Mouse (Mus musculus): Measurements from ENCODE around the gene Sema3g. TPM values are rescaled to one million over a fixed set of nuclear protein-coding genes. Genes with fewer than 3 reads are reported as not detected.

Gene Sema3g
- polyA plus RNA-seq, 1 experiment, result not detected

GRCm38 (mm10) chr14:31251084-31251604, 33.5 kb downstream of the Sema3g start, which contains the start of the genes Phf7 and Bap1:
Gene Phf7, minus strand, starts transcription at chr14:31251317.
Gene Bap1, plus strand, starts transcription at chr14:31251450.
- no peaks in the 10 kb centered on the region for H3K27me3 ChIP-seq (ENCODE audit: control insufficient read depth)
- TF ChIP-seq TAL1 (IDR thresholded peaks at IDR 0.05; ENCODE audit: low read length), result no peak
- no peak for TF ChIP-seq GATA1 (IDR thresholded peaks at IDR 0.05; ENCODE audit: low read length)
- H3K4me3 ChIP-seq (replicated peaks), result peak within 1 kb of the TSS; percentile 79
- no peaks in the 10 kb centered on the region for H3K9me3 ChIP-seq (ENCODE audit: control insufficient read depth, low read length)
- H3K4me1 ChIP-seq (ENCODE audit: control insufficient read depth), result peaks cover 39% of the 10 kb centered on the region
- peaks cover 44% of the 10 kb centered on the region for H3K36me3 ChIP-seq (ENCODE audit: control insufficient read depth)

DNA sequence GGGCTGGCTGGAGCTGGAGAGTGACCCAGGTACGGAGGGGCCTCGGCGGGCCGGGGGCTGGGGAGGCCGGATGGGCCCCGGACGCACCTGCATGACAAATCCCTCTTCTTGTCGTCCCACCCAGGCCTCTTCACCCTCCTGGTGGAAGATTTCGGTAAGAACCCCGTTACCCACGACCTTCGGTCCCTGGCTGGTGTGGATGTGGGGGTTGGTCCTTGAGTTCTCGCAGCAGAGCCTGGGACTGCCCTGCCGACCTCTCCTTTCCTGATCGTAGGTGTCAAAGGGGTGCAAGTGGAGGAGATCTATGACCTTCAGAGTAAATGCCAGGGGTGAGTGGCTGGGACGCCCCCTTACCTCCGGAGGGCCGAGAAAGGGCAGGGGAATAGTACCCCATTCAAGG, 34.0 kb downstream of the Sema3g start:
- H3K27me3 ChIP-seq (ENCODE audit: control insufficient read depth), result no peaks in the 10 kb centered on the region
- H3K36me3 ChIP-seq (ENCODE audit: control insufficient read depth), result peaks cover 48% of the 10 kb centered on the region
- no peaks in the 10 kb centered on the region for H3K9me3 ChIP-seq (ENCODE audit: control insufficient read depth, low read length)
- no peak for TF ChIP-seq GATA1 (IDR thresholded peaks at IDR 0.05; ENCODE audit: low read length)
- no peak for TF ChIP-seq TAL1 (IDR thresholded peaks at IDR 0.05; ENCODE audit: low read length)
- H3K4me1 ChIP-seq (ENCODE audit: control insufficient read depth), result peaks cover 39% of the 10 kb centered on the region
- H3K4me3 ChIP-seq (replicated peaks), result peak overlapping the region; percentile 79

DNA sequence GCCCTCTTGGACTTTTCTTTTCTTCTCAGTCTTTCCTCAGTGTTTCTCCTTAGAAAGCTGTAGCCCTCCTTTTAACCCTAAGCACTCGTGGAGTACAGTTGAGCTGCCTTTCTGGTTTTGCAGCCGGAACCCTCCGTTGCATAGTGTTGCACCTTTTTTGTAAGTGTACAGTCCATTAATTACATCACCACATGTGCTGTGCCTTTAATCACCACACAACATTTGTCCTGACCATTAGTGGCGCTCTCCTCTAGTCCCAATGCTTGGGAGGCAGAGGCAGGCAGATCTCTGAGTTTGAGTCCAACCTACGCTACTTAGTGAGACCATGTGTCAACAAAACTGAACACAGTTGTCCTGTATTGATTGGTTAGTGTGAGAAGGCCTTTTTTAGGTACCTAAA, 34.4 kb downstream of the Sema3g start:
- Histone ChIP-seq H3K4me3 (replicated peaks) (peak overlapping the region; percentile 79), H3K9me3 (ENCODE audit: control insufficient read depth, low read length) (no peaks in the 10 kb centered on the region), H3K4me1 (ENCODE audit: control insufficient read depth) (peaks cover 40% of the 10 kb centered on the region), H3K27me3 (ENCODE audit: control insufficient read depth) (no peaks in the 10 kb centered on the region), H3K36me3 (ENCODE audit: control insufficient read depth) (peaks cover 51% of the 10 kb centered on the region)
- TF ChIP-seq GATA1 (IDR thresholded peaks at IDR 0.05; ENCODE audit: low read length) (no peak), TAL1 (IDR thresholded peaks at IDR 0.05; ENCODE audit: low read length) (no peak)

GRCm38 (mm10) chr14:31258476-31259050, 40.9 kb downstream of the Sema3g start:
- Histone ChIP-seq H3K36me3 (ENCODE audit: control insufficient read depth) (peaks cover 100% of the 10 kb centered on the region), H3K9me3 (ENCODE audit: control insufficient read depth, low read length) (no peaks in the 10 kb centered on the region), H3K4me1 (ENCODE audit: control insufficient read depth) (peaks cover 68% of the 10 kb centered on the region), H3K27me3 (ENCODE audit: control insufficient read depth) (no peaks in the 10 kb centered on the region), H3K4me3 (replicated peaks) (no peak overlapping the region)
- no peak for TF ChIP-seq TAL1 (IDR thresholded peaks at IDR 0.05; ENCODE audit: low read length)

DNA sequence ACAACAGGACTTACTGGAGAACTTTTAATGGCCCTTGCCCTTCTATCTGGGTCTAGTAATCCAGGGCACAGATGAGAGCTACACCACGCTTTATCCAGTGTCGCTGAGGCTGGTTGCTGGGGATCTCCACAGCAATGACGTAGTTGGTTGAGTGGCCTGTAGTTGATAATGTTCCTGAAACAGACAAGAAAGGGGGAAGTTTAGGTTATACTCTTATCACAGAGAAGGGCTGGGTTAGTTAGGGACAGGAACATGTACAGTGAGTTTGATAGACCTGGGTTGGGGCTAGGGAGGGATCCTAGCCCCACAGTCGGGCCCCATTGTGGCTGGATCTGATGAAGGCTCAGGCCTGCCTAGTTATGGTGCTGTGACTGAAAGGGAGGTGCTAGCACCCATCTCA, 42.7 kb downstream of the Sema3g start:
- Histone ChIP-seq H3K36me3 (ENCODE audit: control insufficient read depth) (peaks cover 86% of the 10 kb centered on the region), H3K4me3 (replicated peaks) (peak overlapping the region; percentile 53), H3K4me1 (ENCODE audit: control insufficient read depth) (peaks cover 70% of the 10 kb centered on the region), H3K27me3 (ENCODE audit: control insufficient read depth) (no peaks in the 10 kb centered on the region), H3K9me3 (ENCODE audit: control insufficient read depth, low read length) (no peaks in the 10 kb centered on the region)
- TF ChIP-seq TAL1 (IDR thresholded peaks at IDR 0.05; ENCODE audit: low read length) (no peak), GATA1 (IDR thresholded peaks at IDR 0.05; ENCODE audit: low read length) (no peak)

DNA sequence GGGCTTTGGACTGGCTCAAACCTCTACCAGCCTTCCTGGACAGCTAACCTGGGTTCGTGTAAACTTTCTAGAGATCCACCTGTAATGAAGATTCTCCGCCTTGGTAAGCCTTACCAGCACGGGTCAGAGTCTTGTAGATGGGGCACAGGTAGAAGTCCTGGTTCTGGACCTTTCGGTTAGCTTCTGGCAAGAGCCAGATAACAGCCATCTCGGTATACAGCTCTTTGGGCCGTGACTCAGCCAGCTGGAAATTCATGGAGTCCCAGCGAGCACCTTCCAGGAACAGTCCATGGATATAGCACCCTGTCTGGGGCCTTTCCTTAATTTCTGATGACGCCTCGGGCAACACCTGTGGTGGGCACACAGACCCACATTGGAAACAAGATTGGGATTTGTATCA, 43.3 kb downstream of the Sema3g start:
- Histone ChIP-seq H3K4me1 (ENCODE audit: control insufficient read depth) (peaks cover 70% of the 10 kb centered on the region), H3K36me3 (ENCODE audit: control insufficient read depth) (peaks cover 81% of the 10 kb centered on the region), H3K9me3 (ENCODE audit: control insufficient read depth, low read length) (no peaks in the 10 kb centered on the region), H3K27me3 (ENCODE audit: control insufficient read depth) (no peaks in the 10 kb centered on the region), H3K4me3 (replicated peaks) (peak overlapping the region; percentile 53)
- TF ChIP-seq GATA1 (IDR thresholded peaks at IDR 0.05; ENCODE audit: low read length), result peak; percentile 67
- peak; percentile 67 for TF ChIP-seq TAL1 (IDR thresholded peaks at IDR 0.05; ENCODE audit: low read length)

- no peak overlapping the region for H3K4me3 ChIP-seq (replicated peaks)
- H3K9me3 ChIP-seq (ENCODE audit: control insufficient read depth, low read length), result no peaks in the 10 kb centered on the region
- H3K27me3 ChIP-seq (ENCODE audit: control insufficient read depth), result peaks cover 17% of the 10 kb centered on the region
- H3K4me1 ChIP-seq (ENCODE audit: control insufficient read depth), result peaks cover 31% of the 10 kb centered on the region
- peaks cover 14% of the 10 kb centered on the region for H3K36me3 ChIP-seq (ENCODE audit: control insufficient read depth)
- TF ChIP-seq GATA1 (IDR thresholded peaks at IDR 0.05; ENCODE audit: low read length) (no peak), TAL1 (IDR thresholded peaks at IDR 0.05; ENCODE audit: low read length) (no peak)
Measured at GRCm38 (mm10) chr14:31267649-31268048, 50.0 kb downstream of the Sema3g start.

DNA sequence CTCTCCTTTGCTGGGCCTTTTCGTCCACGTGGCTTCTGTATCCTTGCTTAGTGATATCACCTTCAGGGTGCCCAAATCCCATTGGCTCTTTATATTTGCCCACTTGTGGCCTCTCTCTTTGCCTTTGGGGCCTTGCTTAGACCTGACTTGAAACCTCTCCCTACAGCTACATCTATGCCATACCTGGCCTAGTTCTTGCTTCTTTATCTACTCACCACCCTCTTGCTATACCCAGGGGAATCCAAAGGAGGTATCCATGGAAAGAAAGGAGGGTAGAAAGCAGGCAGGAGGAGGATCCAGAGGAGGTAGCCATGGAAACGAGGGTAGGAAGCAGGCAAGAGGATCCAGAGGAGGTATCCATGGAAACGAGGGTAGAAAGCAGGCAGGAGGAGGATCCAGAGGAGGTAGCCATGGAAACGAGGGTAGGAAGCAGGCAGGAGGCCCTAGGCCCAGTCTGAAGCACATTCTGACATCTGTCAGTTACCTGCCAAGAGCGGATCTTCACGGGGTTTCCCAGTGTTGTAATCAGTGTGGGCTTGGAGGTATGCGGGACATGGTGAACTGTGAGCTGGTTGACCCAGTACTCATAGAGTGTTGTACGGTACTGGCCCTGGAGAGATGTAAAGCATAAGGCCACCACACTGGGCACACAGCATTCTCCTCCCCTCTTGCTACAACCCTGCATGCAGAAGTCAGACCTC, 50.8 kb downstream of the Sema3g start:
- no peak for TF ChIP-seq TAL1 (IDR thresholded peaks at IDR 0.05; ENCODE audit: low read length)
- peaks cover 24% of the 10 kb centered on the region for H3K4me1 ChIP-seq (ENCODE audit: control insufficient read depth)
- H3K4me3 ChIP-seq (replicated peaks), result no peak overlapping the region
- H3K27me3 ChIP-seq (ENCODE audit: control insufficient read depth), result peaks cover 17% of the 10 kb centered on the region
- H3K36me3 ChIP-seq (ENCODE audit: control insufficient read depth), result peaks cover 6% of the 10 kb centered on the region
- H3K9me3 ChIP-seq (ENCODE audit: control insufficient read depth, low read length), result no peaks in the 10 kb centered on the region

- no peaks in the 10 kb centered on the region for H3K9me3 ChIP-seq (ENCODE audit: control insufficient read depth, low read length)
- peaks cover 16% of the 10 kb centered on the region for H3K4me1 ChIP-seq (ENCODE audit: control insufficient read depth)
- H3K27me3 ChIP-seq (ENCODE audit: control insufficient read depth), result peaks cover 17% of the 10 kb centered on the region
- peak overlapping the region; percentile 9 for H3K4me3 ChIP-seq (replicated peaks)
- TF ChIP-seq TAL1 (IDR thresholded peaks at IDR 0.05; ENCODE audit: low read length) (no peak), GATA1 (IDR thresholded peaks at IDR 0.05; ENCODE audit: low read length) (no peak)
- no peaks in the 10 kb centered on the region for H3K36me3 ChIP-seq (ENCODE audit: control insufficient read depth)
Measured at GRCm38 (mm10) chr14:31269456-31270100, 51.9 kb downstream of the Sema3g start.

All from erythroblast, embryonic 14.5 days (primary cell).